Comparison of ENCODE assay signal across 8 mouse cellular contexts in the genomic region with DNA sequence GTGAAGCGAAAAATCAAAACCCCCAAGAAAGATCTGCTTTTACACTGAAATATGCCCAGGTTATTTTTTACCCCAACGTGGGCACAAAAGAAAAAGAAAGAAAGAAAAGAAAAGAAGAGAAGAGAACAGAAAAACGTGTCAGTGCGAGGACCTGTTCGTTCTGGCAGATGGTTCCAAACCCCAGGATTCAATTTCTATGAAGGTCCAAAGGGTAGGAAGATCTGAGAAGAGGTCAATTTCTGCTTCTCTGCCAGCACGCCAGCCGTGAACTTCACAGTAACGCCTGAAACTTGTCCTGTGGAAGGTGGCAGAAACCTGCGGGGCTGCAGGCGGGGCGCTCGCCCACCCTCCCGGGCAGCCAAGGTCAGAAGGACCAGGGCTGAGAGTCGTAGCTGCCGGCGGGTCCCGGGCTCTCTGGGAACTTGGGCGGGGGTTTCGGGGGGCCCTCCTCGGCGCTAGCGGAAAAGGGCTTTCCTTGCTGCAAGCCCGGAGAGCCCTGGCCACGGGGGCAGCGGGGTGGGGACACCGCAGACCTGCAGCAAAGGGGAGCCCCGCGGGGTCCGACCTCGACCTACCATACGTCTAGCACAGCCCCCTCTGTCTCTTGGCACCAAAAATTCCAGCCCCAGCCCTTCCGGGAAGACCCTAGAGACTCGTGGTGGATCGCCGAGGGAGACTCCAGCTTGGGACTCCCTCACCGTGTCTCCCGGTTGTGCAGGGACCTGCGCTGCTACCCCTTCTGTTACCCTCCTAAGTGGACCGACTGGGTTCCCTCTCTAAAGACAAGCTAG. TPM values are rescaled to one million over a fixed set of nuclear protein-coding genes. Genes with fewer than 3 reads are reported as not detected.
DNase-seq lines count a peak whose midpoint lies in the region; ATAC-seq and TF ChIP-seq lines count a peak whose summit lies in the region.

No protein-coding gene starts in this region.

- DNase-seq in adrenal gland, postnatal 10 days: peak; percentile 24
- DNase-seq in adrenal gland, adult 2 months: no peak
- no peak for DNase-seq in lung, postnatal 36 days
- peak; percentile 71 for DNase-seq in forebrain, embryonic 11.5 days (ENCODE audit: low spot score)
- DNase-seq in kidney, postnatal 0 days (ENCODE audit: low spot score): no peak
- peak; percentile 3 for DNase-seq in thymus, postnatal 0 days (ENCODE audit: low spot score)

- H3K4me1 ChIP-seq in lung, embryonic 16.5 days (replicated peaks; ENCODE audit: control insufficient read depth, insufficient read depth, low read length): no peaks in the 10 kb centered on the region
- H3K4me1 ChIP-seq in forebrain, embryonic 11.5 days (replicated peaks; ENCODE audit: control insufficient read depth, insufficient read depth, low read length): no peaks in the 10 kb centered on the region; the same call in 1 of the 2 replicates
- H3K4me1 ChIP-seq in kidney, postnatal 0 days (replicated peaks; ENCODE audit: insufficient read depth, low read length): no peaks in the 10 kb centered on the region

- no peaks in the 10 kb centered on the region for H3K36me3 ChIP-seq in lung, embryonic 16.5 days (ENCODE audit: control insufficient read depth, insufficient read depth, low read length)
- H3K36me3 ChIP-seq in forebrain, embryonic 11.5 days (ENCODE audit: control insufficient read depth, insufficient read depth, low read length): no peaks in the 10 kb centered on the region
- H3K36me3 ChIP-seq in kidney, postnatal 0 days (ENCODE audit: insufficient read depth, low read length): no peaks in the 10 kb centered on the region
- no peaks in the 10 kb centered on the region for H3K36me3 ChIP-seq in macrophage (ENCODE audit: inconsistent target)

- peak overlapping the region; percentile 65 for H3K4me3 ChIP-seq in lung, embryonic 16.5 days (ENCODE audit: low read length)
- H3K4me3 ChIP-seq in forebrain, embryonic 11.5 days (ENCODE audit: low read depth, low read length): peak overlapping the region; percentile 54
- peak overlapping the region; percentile 52 for H3K4me3 ChIP-seq in kidney, postnatal 0 days (replicated peaks; ENCODE audit: low read depth, low read length)
- peak overlapping the region; percentile 55 for H3K4me3 ChIP-seq in macrophage (ENCODE audit: inconsistent target)

- H3K9me3 ChIP-seq in lung, embryonic 16.5 days (ENCODE audit: control insufficient read depth, low read length): no peaks in the 10 kb centered on the region
- H3K9me3 ChIP-seq in forebrain, embryonic 11.5 days (ENCODE audit: control insufficient read depth, low read length): no peaks in the 10 kb centered on the region
- H3K9me3 ChIP-seq in kidney, postnatal 0 days (replicated peaks; ENCODE audit: low read length): no peaks in the 10 kb centered on the region

- H3K27ac ChIP-seq in lung, embryonic 16.5 days (ENCODE audit: low read length): peak overlapping the region; percentile 59
- peak overlapping the region; percentile 70 for H3K27ac ChIP-seq in forebrain, embryonic 11.5 days (ENCODE audit: low read depth, low read length)
- 0 out of 2 replicates have a peak overlapping the region, but pooled peaks have one; percentile 13 for H3K27ac ChIP-seq in kidney, postnatal 0 days
- no peak overlapping the region for H3K27ac ChIP-seq in macrophage

- H3K27me3 ChIP-seq in lung, embryonic 16.5 days (ENCODE audit: control insufficient read depth, insufficient read depth, low read depth, low read length): no peaks in the 10 kb centered on the region
- no peaks in the 10 kb centered on the region for H3K27me3 ChIP-seq in forebrain, embryonic 11.5 days (ENCODE audit: control insufficient read depth, insufficient read depth, low read length)
- 0 out of 2 replicates have a peak, but pooled peaks cover 4% of the 10 kb centered on the region for H3K27me3 ChIP-seq in kidney, postnatal 0 days (ENCODE audit: insufficient read depth, low read length)

- no peak for TF ChIP-seq CTCF in kidney, postnatal 0 days (IDR thresholded peaks at IDR 0.05; ENCODE audit: low read depth)

- 19% methylated on average over 37 of the region's 39 CpGs for WGBS in lung, embryonic 16.5 days
- 18% methylated on average over 39 of the region's 39 CpGs for WGBS in forebrain, embryonic 11.5 days
- 22% methylated on average over 39 of the region's 39 CpGs for WGBS in kidney, postnatal 0 days
- WGBS in macrophage (ENCODE audit: missing documents): 22% methylated on average over 38 of the region's 39 CpGs

- no peaks in the 10 kb centered on the region for H3K79me2 ChIP-seq in macrophage (ENCODE audit: inconsistent target)

- H3K4me2 ChIP-seq in lung, embryonic 16.5 days (ENCODE audit: low read depth, low read length): peak overlapping the region; percentile 69
- peak overlapping the region; percentile 46 for H3K4me2 ChIP-seq in forebrain, embryonic 11.5 days (ENCODE audit: low read depth, low read length, severe bottlenecking)
- peak overlapping the region; percentile 61 for H3K4me2 ChIP-seq in kidney, postnatal 0 days (ENCODE audit: low read length)

- ATAC-seq in lung, embryonic 16.5 days (ENCODE audit: low read depth): peak; percentile 62
- ATAC-seq in forebrain, embryonic 11.5 days (replicated peaks; ENCODE audit: low FRiP score): no peak; the same call in 1 of the 2 replicates
- peak; percentile 14; the same call in 1 of the 2 replicates for ATAC-seq in kidney, postnatal 0 days (replicated peaks; ENCODE audit: low FRiP score, low read depth)

- peak overlapping the region; percentile 74 for H3K9ac ChIP-seq in lung, embryonic 16.5 days (ENCODE audit: low read length)
- peak overlapping the region; percentile 60 for H3K9ac ChIP-seq in forebrain, embryonic 11.5 days (ENCODE audit: low read length)
- H3K9ac ChIP-seq in kidney, postnatal 0 days (ENCODE audit: low read depth, low read length): peak overlapping the region; percentile 46

RNA-seq across cellular contexts. Expression of a gene that starts 0.6 kb away (rescaled TPM):
- total RNA-seq in adrenal gland, postnatal 10 days (2021): 10 to 100 TPM; 10.0 to 10.9 TPM
- total RNA-seq in adrenal gland, adult 2 months (2021): 10 to 100 TPM; 14.5 to 19.0 TPM
- polyA plus RNA-seq in adrenal gland, adult 2 months (2012; rRNA removed): 0.62 and 1.1 TPM in 2 replicates
- 2.2 and 2.3 TPM in 2 replicates for polyA plus RNA-seq in lung, embryonic 16.5 days (2015; fragmentation: Nextera tagmentation; extraction: Ambion mirVana)
- polyA plus RNA-seq in forebrain, embryonic 11.5 days (2014; fragmentation: Nextera tagmentation; extraction: Ambion mirVana): 4.3 and 4.7 TPM in 2 replicates
- 1.5 and 1.8 TPM in 2 replicates for polyA plus RNA-seq in kidney, postnatal 0 days (2015; fragmentation: Nextera tagmentation; extraction: Ambion mirVana)
- 1 to 10 TPM in 16 of 26 experiments, under 1 TPM in 9, not detected in 1; 0.33 to 2.8 (median 1.2) TPM for total RNA-seq in macrophage (2018; cell fraction: chromatin; rRNA removed)
- 1 to 10 TPM in 3 of 26 experiments, under 1 TPM in 23; 0.30 to 1.3 (median 0.59) TPM for total RNA-seq in macrophage (2018; cell fraction: cytosol; rRNA removed)
- 1 to 10 TPM in 14 of 26 experiments, under 1 TPM in 12; 0.17 to 2.2 (median 1.1) TPM for total RNA-seq in macrophage (2018; cell fraction: nucleus; rRNA removed)
- 0.29 to 0.75 TPM (median 0.40 TPM) in 3 replicates for polyA plus RNA-seq in macrophage (2018)
- polyA plus RNA-seq in thymus, postnatal 0 days (2015; fragmentation: Nextera tagmentation; extraction: Ambion mirVana): 0.48 and 0.55 TPM in 2 replicates

Comparison
In these comparisons a context has a peak if more than half of its experiments do, and no peak if none do; other contexts are left out.
1. DNase-seq: peak in adrenal gland, postnatal 10 days (single experiment), forebrain, embryonic 11.5 days (single experiment) and thymus, postnatal 0 days (single experiment); none in adrenal gland, adult 2 months (single experiment), lung, postnatal 36 days (single experiment) and kidney, postnatal 0 days (single experiment).
2. Peak in every context shown above with its lines, with median percentiles within 50 percentile points of each other: H3K4me2 ChIP-seq, H3K4me3 ChIP-seq and H3K9ac ChIP-seq.